Mouse (Mus musculus): ENCODE results near the gene Ap5s1. TPM values are rescaled to one million over a fixed set of nuclear protein-coding genes. Genes with fewer than 3 reads are reported as not detected.

Gene Ap5s1
- total RNA-seq, 2 experiments from 2014 or later = 14.9 to 17.4 TPM

GRCm38 (mm10) chr2:131179990-131180587 lies 26.8 kb upstream of the Ap5s1 start, which contains the start of gene Cenpb:
TSS of gene Cenpb (minus strand) at chr2:131180067.
- peak; percentile 87 for DNase-seq
- intact Hi-C loops (cut with DNase I; ENCODE audit: low total_unique reads) = loop anchor here (10.0 kb wide), 1 partner anchor 75 kb away; no protein-coding TSS in a partner anchor

GRCm38 (mm10) chr2:131186343-131186742 lies 20.5 kb upstream of the Ap5s1 start:
- intact Hi-C loops (cut with DNase I; ENCODE audit: low total_unique reads) = no loop called here
- peak; percentile 29 for DNase-seq

GRCm38 (mm10) chr2:131186771-131187601 lies 19.9 kb upstream of the Ap5s1 start, which contains the start of the genes Cdc25b and Spef1:
TSS of gene Cdc25b (plus strand) at chr2:131186949.
TSS of gene Spef1 (minus strand) at chr2:131187282.
- DNase-seq = peak; percentile 88
- intact Hi-C loops (cut with DNase I; ENCODE audit: low total_unique reads) = no loop called here

- intact Hi-C loops (cut with DNase I; ENCODE audit: low total_unique reads) = no loop called here
- no peak for DNase-seq
Observed at GRCm38 (mm10) chr2:131187602-131187922, 19.3 kb upstream of the Ap5s1 start.

- intact Hi-C loops (cut with DNase I; ENCODE audit: low total_unique reads) = no loop called here
- no peak for DNase-seq
Observed at GRCm38 (mm10) chr2:131188311-131188710, 18.6 kb upstream of the Ap5s1 start.

GRCm38 (mm10) chr2:131189521-131190309 lies 17.2 kb upstream of the Ap5s1 start:
- intact Hi-C loops (cut with DNase I; ENCODE audit: low total_unique reads) = no loop called here
- DNase-seq = peak; percentile 36

- intact Hi-C loops (cut with DNase I; ENCODE audit: low total_unique reads) = no loop called here
- no peak for DNase-seq
Observed at GRCm38 (mm10) chr2:131190344-131191004, 16.4 kb upstream of the Ap5s1 start.

GRCm38 (mm10) chr2:131191005-131191390 lies 15.9 kb upstream of the Ap5s1 start:
- no peak for DNase-seq
- intact Hi-C loops (cut with DNase I; ENCODE audit: low total_unique reads) = no loop called here

GRCm38 (mm10) chr2:131196606-131197316 lies 10.1 kb upstream of the Ap5s1 start:
- no peak for DNase-seq
- intact Hi-C loops (cut with DNase I; ENCODE audit: low total_unique reads) = no loop called here

- DNase-seq = no peak
- intact Hi-C loops (cut with DNase I; ENCODE audit: low total_unique reads) = no loop called here
Observed at GRCm38 (mm10) chr2:131200710-131201109, 6.2 kb upstream of the Ap5s1 start.

- no peak for DNase-seq
- intact Hi-C loops (cut with DNase I; ENCODE audit: low total_unique reads) = no loop called here
Observed at GRCm38 (mm10) chr2:131201262-131201661, 5.6 kb upstream of the Ap5s1 start.

- DNase-seq = no peak
- intact Hi-C loops (cut with DNase I; ENCODE audit: low total_unique reads) = no loop called here
Observed at GRCm38 (mm10) chr2:131203816-131204409, 3.0 kb upstream of the Ap5s1 start.

- peak; percentile 97 for DNase-seq
- intact Hi-C loops (cut with DNase I; ENCODE audit: low total_unique reads) = no loop called here
Observed at GRCm38 (mm10) chr2:131204410-131204981, 2.4 kb upstream of the Ap5s1 start.

GRCm38 (mm10) chr2:131205521-131206182 lies 1.2 kb upstream of the Ap5s1 start:
- DNase-seq = no peak
- intact Hi-C loops (cut with DNase I; ENCODE audit: low total_unique reads) = no loop called here

GRCm38 (mm10) chr2:131208356-131208755 lies 1.5 kb downstream of the Ap5s1 start:
- no peak for DNase-seq
- intact Hi-C loops (cut with DNase I; ENCODE audit: low total_unique reads) = no loop called here

GRCm38 (mm10) chr2:131209125-131209795 lies 2.4 kb downstream of the Ap5s1 start:
- DNase-seq = peak; percentile 36
- intact Hi-C loops (cut with DNase I; ENCODE audit: low total_unique reads) = no loop called here

All from gastrocnemius, postnatal 14 days (tissue).